Mouse (Mus musculus): ENCODE results near the gene Lrch1.

GRCm38 (mm10) chr14:74801961-74802360 lies 145.7 kb downstream of the Lrch1 start:
- TF ChIP-seq CTCF (IDR thresholded peaks at IDR 0.05; ENCODE audit: extremely low read depth, insufficient read depth, low read length) (no peak), POLR2A (IDR thresholded peaks at IDR 0.05; ENCODE audit: extremely low read depth, insufficient read depth, low read length) (no peak)
